Mouse (Mus musculus) bone marrow macrophage, adult 2 months (primary cell): Measurements from ENCODE around the gene Olfr731.

ENCODE experiments used
- CTCF ChIP-seq: IDR thresholded peaks from 2 replicates; pipeline ENCODE4 v1.5.1; 2012; ENCODE audit warnings: low read depth, mild to moderate bottlenecking, low read length, moderate library complexity
- POLR2A ChIP-seq: IDR thresholded peaks from 2 replicates; pipeline ENCODE4 v1.6.1; 2012; ENCODE audit warnings: mild to moderate bottlenecking, low read depth, low read length, borderline replicate concordance

- TF ChIP-seq CTCF (no peak), POLR2A (no peak)
Measured at GRCm38 (mm10) chr14:50188098-50188497, 53.6 kb downstream of the Olfr731 start, which contains the start of gene Olfr730.
